Mouse (Mus musculus) midbrain, postnatal 0 days (tissue): ENCODE results near the gene Lmo1. TPM values are rescaled to one million over a fixed set of nuclear protein-coding genes. Genes with fewer than 3 reads are reported as not detected.
A peak's percentile ranks its signal among the peaks of the same experiment; 100 is the strongest.

Experiments
- ATAC-seq: fragments of 200-750 bp; cut with Nextera tagmentation; 2 replicates; pipeline ENCODE4 v1.8.0; 2017; ENCODE audit warnings: moderate number of reproducible peaks, mild to moderate bottlenecking, moderate TSS enrichment, moderate library complexity; ENCODE audit not compliant: low FRiP score
- DNase-seq: peaks from one replicate; pipeline ENCODE4 v3.0.0-alpha.2; 2015; ENCODE audit warnings: low spot score
- H3K27ac ChIP-seq: fragments of 300-500 bp; sonication (generic); 2 replicates; pipeline ENCODE4 v1.5.1; 2014; ENCODE audit warnings: low read depth, mild to moderate bottlenecking, low read length, mixed read lengths
- H3K27me3 ChIP-seq: fragments of 300-500 bp; sonication (generic); 2 replicates; pipeline ENCODE4 v1.6.1; 2014; ENCODE audit warnings: low read length, control low read depth, mixed read lengths; ENCODE audit not compliant: insufficient read depth
- H3K36me3 ChIP-seq: fragments of 300-500 bp; sonication (generic); 2 replicates; pipeline ENCODE4 v1.6.1; 2014; ENCODE audit warnings: low read length, control low read depth, mixed read lengths; ENCODE audit not compliant: insufficient read depth
- H3K4me1 ChIP-seq: fragments of 300-500 bp; sonication (generic); 2 replicates; pipeline ENCODE4 v1.6.1; 2014; ENCODE audit warnings: mild to moderate bottlenecking, control low read depth, antibody characterized with exemption, low read length, mixed read lengths; ENCODE audit not compliant: insufficient read depth
- H3K4me2 ChIP-seq: fragments of 300-500 bp; sonication (generic); 2 replicates; pipeline ENCODE4 v1.6.1; 2014; ENCODE audit warnings: low read depth, mild to moderate bottlenecking, low read length, mixed read lengths; ENCODE audit not compliant: poor library complexity, severe bottlenecking
- H3K4me3 ChIP-seq: fragments of 300-500 bp; sonication (generic); 2 replicates; pipeline ENCODE4 v1.5.1; 2014; ENCODE audit warnings: low read depth, mild to moderate bottlenecking, low read length, moderate library complexity
- H3K9ac ChIP-seq: fragments of 300-500 bp; sonication (generic); replicated peaks from 2 replicates; pipeline ENCODE4 v1.6.1; 2014; ENCODE audit warnings: mild to moderate bottlenecking, low read length, moderate library complexity, mixed read lengths; ENCODE audit not compliant: poor library complexity, severe bottlenecking
- H3K9me3 ChIP-seq: fragments of 300-500 bp; sonication (generic); 2 replicates; pipeline ENCODE4 v1.6.1; 2016; ENCODE audit warnings: low read length, control low read depth
- CTCF ChIP-seq: IDR thresholded peaks from 2 replicates; pipeline ENCODE4 v1.5.1; 2016; ENCODE audit warnings: antibody characterized with exemption, mild to moderate bottlenecking
- WGBS: fragments of 180-500 bp; shearing (Covaris S2); extraction: QIAGEN DNeasy Blood & Tissue Kit; methylation state at CpG from one replicate; pipeline ENCODE4 v1.1.7; 2014; 5-methylcytosine and 5-hydroxymethylcytosine counted together
- polyA plus RNA-seq: library from polyadenylated mRNA; unstranded; fragments of >200 nt; fragmentation: Nextera tagmentation; extraction: Ambion mirVana; gene quantifications from 2 replicates; pipeline ENCODE4 v1.2.1, GENCODE M21; 2015
- total RNA-seq: library from RNA; depleted of rRNA; stranded (reverse); fragments of >200 nt; gene quantifications from 2 replicates; pipeline ENCODE4 v1.2.3, GENCODE M21; 2014

Gene Lmo1
- total and polyA plus RNA-seq, 2 experiments from 2014 or later: 109 TPM

GRCm38 (mm10) chr7:109185564-109185963, 10.6 kb upstream of the Lmo1 start:
- Histone ChIP-seq H3K9me3 (no peaks in the 10 kb centered on the region), H3K36me3 (no peaks in the 10 kb centered on the region), H3K9ac (no peak overlapping the region), H3K27me3 (no peaks in the 10 kb centered on the region), H3K4me1 (0 out of 2 replicates have a peak, but pooled peaks cover 1% of the 10 kb centered on the region), H3K4me2 (no peak overlapping the region), H3K4me3 (no peak overlapping the region), H3K27ac (no peak overlapping the region)
- ATAC-seq (no peak), DNase-seq (no peak)
- WGBS: 43% methylated on average over 5 of the region's 5 CpGs
- no peak for TF ChIP-seq CTCF

GRCm38 (mm10) chr7:109176688-109177087, 1.7 kb upstream of the Lmo1 start:
- DNase-seq: no peak
- H3K9ac ChIP-seq: no peak overlapping the region
- H3K9me3 ChIP-seq: no peaks in the 10 kb centered on the region
- no peak for ATAC-seq
- H3K27me3 ChIP-seq: 0 out of 2 replicates have a peak, but pooled peaks cover 6% of the 10 kb centered on the region
- no peaks in the 10 kb centered on the region for H3K36me3 ChIP-seq
- H3K4me2 ChIP-seq: no peak overlapping the region
- 49% methylated on average over 3 of the region's 3 CpGs for WGBS
- H3K4me3 ChIP-seq: no peak overlapping the region
- peaks cover 13% of the 10 kb centered on the region; the same call in 1 of the 2 replicates for H3K4me1 ChIP-seq
- TF ChIP-seq CTCF: no peak
- H3K27ac ChIP-seq: peak overlapping the region; percentile 4

GRCm38 (mm10) chr7:109175670-109176625, 941 bp upstream of the Lmo1 start:
- TF ChIP-seq CTCF: no peak
- ATAC-seq (peak; percentile 13; the same call in 1 of the 2 replicates), DNase-seq (no peak)
- 10% methylated on average over 13 of the region's 13 CpGs for WGBS
- Histone ChIP-seq H3K4me3 (peak overlapping the region; percentile 70; the same call in 1 of the 2 replicates), H3K27me3 (0 out of 2 replicates have a peak, but pooled peaks cover 6% of the 10 kb centered on the region), H3K27ac (peak overlapping the region; percentile 80), H3K4me2 (peak overlapping the region; percentile 98), H3K36me3 (no peaks in the 10 kb centered on the region), H3K4me1 (peaks cover 13% of the 10 kb centered on the region; the same call in 1 of the 2 replicates), H3K9ac (peak overlapping the region; percentile 91; the same call in 1 of the 2 replicates), H3K9me3 (no peaks in the 10 kb centered on the region)

- H3K9me3 ChIP-seq: no peaks in the 10 kb centered on the region
- DNase-seq (peak; percentile 65), ATAC-seq (peak; percentile 20; the same call in 1 of the 2 replicates)
- peak overlapping the region; percentile 80 for H3K27ac ChIP-seq
- peak overlapping the region; percentile 98 for H3K4me2 ChIP-seq
- H3K4me1 ChIP-seq: peaks cover 13% of the 10 kb centered on the region; the same call in 1 of the 2 replicates
- 0 out of 2 replicates have a peak, but pooled peaks cover 6% of the 10 kb centered on the region for H3K27me3 ChIP-seq
- peak overlapping the region; percentile 70 for H3K4me3 ChIP-seq
- 6% methylated on average over 28 of the region's 31 CpGs for WGBS
- TF ChIP-seq CTCF: no peak
- H3K9ac ChIP-seq: peak overlapping the region; percentile 91
- H3K36me3 ChIP-seq: no peaks in the 10 kb centered on the region
These were observed 564 bp downstream of the Lmo1 start for GRCm38 (mm10) chr7:109174337-109174948.

- Histone ChIP-seq H3K27me3 (peaks cover 6% of the 10 kb centered on the region; the same call in 1 of the 2 replicates), H3K9ac (no peak overlapping the region)
These were observed 3.1 kb downstream of the Lmo1 start for GRCm38 (mm10) chr7:109171874-109172273.

More at GRCm38 (mm10) chr7:109171874-109172273, 3.1 kb downstream of the Lmo1 start:
- no peak for TF ChIP-seq CTCF
- Histone ChIP-seq H3K9me3 (no peaks in the 10 kb centered on the region), H3K4me1 (peaks cover 13% of the 10 kb centered on the region; the same call in 1 of the 2 replicates), H3K4me3 (no peak overlapping the region), H3K27ac (no peak overlapping the region), H3K36me3 (no peaks in the 10 kb centered on the region), H3K4me2 (peak overlapping the region; percentile 98)
- DNase-seq: no peak
- ATAC-seq: no peak
- WGBS: 28% methylated on average over 3 of the region's 3 CpGs
